Mouse (Mus musculus) urinary bladder, postnatal 36 days (tissue): ENCODE results near the gene Rdm1.
"Not testable (repeated sequence)": the region's sequence is repeated elsewhere in the genome, so short reads cannot be mapped to it uniquely, and the experiment has no call there.

Experiments
- DNase-seq, 2 experiments: peaks; one replicate each; pipeline ENCODE4 v3.0.0; 2022; ENCODE audit warnings: low spot score in 2 of 2, mixed read lengths in 1 of 2

Rdm1 gene

DNA sequence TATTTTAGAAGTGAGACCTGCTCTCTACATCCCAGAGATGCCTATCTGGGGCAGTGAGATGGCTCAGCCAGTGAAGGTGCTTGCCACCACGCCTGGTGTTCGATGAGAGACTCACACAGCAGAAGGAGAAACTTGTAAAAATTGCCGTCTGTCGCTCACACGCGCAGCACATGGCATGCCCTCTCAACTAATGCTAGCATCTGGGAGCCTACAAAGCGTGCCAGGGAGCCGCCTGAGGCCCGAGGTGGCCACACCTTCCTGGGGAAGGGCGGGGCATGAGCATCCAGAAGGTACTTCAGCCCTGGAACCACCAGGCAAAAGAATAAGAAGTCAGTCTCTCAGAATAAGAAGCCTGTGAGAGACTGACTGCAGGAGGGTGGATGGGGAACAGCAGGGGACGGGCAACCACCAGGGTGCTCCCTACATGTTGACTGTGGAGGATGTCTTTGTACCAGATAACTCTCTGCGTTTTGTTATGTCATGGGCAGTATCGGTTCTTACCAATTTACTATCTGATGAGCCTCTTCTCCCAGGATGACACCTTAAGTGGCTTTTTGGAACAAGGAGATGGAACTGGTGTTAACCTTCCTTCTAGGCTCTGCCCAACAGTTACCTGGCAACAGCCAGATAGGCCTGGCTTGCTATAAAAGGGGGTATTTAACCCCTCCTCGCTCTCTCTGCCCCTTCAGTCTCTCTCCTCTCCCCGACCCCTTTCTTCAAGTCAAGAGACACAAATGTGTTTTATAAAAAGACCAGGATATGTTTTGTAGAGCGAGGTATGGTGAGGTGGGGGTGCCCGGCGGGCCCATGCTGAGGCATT, 9.8 kb upstream of the Rdm1 start:
- DNase-seq = no peak

DNA sequence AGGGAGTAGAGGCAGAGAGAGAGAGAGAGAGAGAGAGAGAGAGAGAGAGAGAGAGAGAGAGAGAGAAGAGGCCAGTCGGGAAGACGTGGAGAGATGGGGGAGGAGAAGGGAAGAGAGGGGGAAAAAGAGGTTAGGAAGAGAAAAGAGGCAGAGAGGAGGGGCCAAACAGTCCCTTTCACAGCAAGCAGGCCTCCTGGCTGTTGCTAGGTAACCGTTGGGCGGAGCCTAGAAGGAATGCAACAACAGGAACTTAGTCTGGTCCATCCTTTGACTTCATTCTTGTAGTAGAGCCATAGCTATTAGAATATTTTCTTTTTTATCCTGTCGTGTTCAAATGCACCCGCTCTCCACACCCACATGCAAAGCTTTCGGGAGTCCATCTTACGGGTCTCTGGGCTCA, 9.1 kb upstream of the Rdm1 start:
- no peak for DNase-seq

GRCm38 (mm10) chr11:101618596-101618995, 8.4 kb upstream of the Rdm1 start:
- no peak for DNase-seq

- DNase-seq = not testable (repeated sequence)
These were observed 6.9 kb upstream of the Rdm1 start for GRCm38 (mm10) chr11:101620022-101620655.

DNA sequence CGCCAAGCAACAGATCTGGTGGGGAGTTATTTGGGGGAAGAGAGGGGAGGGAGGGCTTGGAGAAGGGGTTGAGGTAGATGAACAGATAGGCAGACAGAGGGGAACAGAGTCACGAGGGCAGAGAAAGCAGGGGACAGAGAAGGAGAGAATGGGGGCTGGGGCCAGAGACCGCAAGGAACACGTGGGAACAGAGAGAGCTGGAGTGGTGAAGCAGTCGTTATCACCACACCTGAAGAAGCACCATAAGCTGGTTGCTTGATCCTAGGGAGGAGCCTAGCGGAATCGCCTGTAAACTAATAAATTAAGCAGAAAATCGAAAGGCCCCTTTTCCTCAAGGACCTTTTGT, 373 bp upstream of the Rdm1 start:
- no peak for DNase-seq

DNA sequence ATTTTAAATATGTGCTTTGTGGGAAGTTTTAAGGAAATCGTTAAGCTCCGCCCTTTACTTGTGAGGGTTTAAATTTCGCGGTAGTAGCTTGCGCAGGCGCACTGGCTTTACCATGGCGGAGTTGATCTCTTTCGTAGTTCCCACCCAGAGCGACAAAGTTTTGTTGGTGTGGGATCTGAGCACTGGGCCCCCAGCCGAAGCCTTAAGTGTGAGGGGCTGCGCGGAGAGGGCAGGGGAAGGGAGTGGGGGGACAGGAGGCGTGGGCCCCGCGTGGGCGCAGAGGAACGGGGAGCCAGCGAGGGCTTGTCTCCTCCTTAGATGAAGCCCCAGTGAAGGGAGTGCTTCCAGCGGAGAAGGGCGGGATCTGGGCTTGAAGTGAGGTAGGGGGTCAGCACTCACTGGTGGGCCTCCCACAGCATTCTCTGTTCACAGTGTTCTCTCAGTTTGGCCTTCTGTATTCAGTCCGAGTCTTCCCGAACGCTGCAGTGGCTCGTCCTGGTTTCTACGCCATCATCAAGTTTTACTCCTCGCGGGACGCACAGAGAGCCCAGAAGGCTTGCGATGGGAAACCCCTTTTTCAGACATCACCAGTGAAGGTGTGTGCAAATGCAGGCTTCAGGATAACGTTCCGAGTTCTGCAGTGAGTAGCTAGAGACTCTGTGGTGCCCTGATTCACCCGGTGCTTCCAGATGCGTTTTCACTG, 1.0 kb downstream of the Rdm1 start:
- DNase-seq = peak; percentile 81 to 83

DNA sequence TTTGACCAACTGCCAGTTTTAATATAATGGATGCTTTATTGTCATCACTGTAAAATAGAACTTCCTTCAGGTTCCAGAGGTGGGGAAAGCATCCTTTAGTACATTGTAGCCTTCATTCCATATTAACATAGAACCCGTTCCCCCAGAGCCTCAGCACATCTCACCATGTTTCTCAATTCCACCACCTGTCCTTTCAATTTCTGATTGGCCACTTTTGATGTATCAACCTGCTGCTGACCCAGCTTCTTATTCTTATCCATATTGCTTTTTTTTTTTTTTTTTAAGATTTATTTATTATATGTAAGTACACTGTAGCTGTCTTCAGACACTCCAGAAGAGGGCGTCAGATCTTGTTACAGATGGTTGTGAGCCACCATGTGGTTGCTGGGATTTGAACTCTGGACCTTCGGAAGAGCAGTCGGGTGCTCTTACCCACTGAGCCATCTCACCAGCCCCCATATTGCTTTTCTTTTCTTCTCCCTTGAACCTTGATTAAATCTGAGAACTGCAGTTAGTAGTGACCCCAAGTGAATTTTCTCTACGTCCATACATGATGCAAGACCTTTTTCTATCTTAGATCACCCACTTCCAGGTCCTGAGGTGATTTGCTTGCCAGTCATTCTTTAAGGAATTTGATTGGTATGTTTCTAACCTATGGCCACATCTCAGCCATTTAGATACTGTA, 1.9 kb downstream of the Rdm1 start:
- not testable (repeated sequence) for DNase-seq

DNA sequence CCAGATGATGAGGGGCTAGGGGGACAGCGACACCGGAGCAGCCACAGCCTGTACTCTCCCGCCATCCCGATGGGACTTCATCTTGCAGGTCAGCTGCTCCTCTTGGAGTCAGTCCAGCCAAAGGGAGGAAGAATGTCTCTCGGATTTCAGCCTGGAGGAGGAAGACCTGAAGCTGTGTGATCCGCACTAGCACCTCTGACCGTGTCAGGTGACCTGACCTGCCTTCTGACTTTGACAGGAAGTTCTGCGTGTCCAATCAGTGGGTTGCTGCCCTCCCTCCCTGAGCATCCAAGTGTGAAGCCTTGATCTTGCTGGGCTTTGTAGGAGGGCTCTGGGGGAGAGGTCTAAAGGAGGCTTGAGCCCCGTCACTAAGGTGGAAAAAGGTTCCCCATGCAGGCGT, 8.7 kb downstream of the Rdm1 start:
- no peak for DNase-seq

- DNase-seq = no peak
These were observed 12.8 kb downstream of the Rdm1 start for GRCm38 (mm10) chr11:101639761-101640160.

- DNase-seq = peak; percentile 55 to 78
These were observed 14.1 kb downstream of the Rdm1 start for GRCm38 (mm10) chr11:101640857-101641709.

GRCm38 (mm10) chr11:101641710-101642642, 15.0 kb downstream of the Rdm1 start:
- peak in 1 of 2 experiments; percentile 11 for DNase-seq

- no peak for DNase-seq
These were observed 15.9 kb downstream of the Rdm1 start for GRCm38 (mm10) chr11:101642931-101643330.

DNA sequence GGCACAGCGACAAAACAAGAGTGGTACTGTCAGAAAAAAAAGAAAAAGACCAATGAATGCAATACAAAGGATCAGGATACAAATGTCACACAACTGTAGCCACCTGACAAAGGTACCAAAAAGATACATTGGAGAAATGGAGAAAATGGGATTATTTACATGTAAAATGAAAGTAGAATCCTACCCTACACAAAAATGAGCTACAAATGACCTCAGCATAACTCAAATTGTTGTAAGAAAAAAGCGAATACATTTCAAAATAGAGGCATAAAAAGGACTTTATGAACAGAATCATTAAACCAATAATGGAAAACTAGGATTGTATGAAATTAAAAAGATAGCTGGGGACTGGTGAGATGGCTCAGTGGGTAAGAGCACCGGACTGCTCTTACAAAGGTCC, 17.6 kb downstream of the Rdm1 start:
- no peak for DNase-seq

DNA sequence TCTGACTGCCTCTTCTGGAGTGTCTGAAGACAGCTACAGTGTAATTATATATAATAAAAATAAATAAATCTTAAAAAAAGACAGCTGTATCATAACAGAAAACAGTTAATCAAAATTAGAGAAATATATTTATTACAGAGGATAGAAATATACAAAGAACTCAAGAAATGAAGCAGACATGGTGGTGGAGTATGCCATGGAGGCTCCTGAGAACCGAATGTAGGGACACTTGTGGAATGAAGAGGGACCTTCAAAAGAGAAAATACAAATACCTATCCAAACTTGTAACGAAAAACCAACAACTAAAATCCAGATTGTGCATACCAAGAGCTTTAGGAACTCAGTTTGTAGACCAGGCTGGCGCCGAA, 18.0 kb downstream of the Rdm1 start:
- DNase-seq = not testable (repeated sequence)

DNA sequence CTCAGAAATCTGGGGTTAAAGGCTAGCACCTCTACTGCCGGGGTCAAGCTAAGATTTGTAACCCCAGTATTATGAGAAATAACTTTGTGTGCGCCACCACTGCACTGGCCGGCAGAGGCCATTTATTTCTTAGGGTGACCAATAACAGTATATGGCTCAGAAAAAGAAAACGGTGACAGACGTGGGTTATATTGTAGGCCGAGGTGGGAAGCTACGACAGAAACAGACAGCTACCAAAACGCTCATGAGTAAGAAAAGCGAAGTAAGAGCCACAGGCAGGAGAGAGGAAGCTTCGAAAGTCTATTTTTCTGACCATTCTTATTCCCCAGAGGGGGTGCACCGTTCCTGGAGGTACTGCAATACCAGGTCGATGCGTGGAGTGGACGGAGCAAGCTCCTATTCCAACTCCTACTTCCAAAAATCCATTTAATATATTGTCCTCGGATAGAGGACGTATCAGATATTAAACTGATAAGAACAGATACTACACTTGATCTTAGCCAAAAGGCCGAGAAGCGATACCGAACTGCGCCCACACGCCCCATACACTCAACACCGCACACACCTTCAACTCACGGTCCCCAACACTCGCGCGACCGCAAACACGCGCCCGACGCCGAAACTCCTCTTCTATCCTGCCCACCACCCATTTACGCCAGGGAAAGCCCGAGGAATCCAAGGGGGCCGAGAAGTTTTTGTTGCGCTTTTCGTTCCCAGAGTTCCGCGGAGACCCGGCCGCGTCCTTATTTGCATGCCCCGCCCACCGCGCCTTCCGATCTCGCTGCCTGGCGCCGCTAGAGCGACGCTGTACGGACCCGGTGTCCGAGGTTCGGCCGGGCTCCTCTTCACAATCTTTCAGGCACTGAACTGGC, 18.7 kb downstream of the Rdm1 start:
- DNase-seq = peak; percentile 49 to 61

DNA sequence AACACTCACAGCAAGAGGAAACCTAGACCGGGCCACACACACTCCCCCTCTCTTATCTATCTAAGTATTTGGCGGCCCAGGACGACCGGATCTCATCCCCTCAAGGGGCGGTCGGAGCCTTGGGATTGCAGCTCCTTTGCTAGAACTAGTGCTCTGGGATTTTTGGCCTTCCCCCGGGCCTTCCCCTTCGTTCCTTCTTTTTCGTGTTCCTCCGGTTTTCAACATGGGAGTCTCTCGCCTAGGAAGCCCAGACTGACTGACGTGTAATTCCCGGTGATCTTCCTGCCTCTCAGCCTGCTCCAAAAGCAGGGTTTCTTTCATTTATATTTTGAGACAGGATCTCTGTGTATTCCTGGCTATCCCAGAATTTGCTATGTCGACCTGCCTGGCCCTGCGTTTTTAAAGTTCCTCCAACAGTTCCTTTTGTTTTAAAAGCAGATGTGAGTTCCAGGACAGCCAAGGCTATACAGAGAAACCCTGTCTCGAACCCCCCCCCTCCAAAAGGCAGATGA, 19.3 kb downstream of the Rdm1 start:
- not testable (repeated sequence) for DNase-seq

DNA sequence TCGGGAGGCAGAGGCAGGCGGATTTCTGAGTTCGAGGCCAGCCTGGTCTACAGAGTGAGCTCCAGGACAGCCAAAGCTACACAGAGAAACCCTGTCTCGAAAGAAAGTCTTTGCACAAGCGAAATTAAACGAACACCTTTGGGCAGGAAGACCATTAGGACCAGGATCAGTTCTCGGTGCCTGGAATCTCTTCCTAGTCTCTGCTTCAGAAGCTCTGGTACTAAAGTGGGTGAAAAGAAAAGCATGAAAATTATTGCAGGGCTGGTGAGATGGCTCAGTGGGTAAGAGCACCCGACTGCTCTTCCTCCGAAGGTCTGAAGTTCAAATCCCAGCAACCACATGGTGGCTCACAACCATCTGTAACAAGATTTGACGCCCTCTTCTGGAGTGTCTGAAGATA, 20.1 kb downstream of the Rdm1 start:
- DNase-seq = not testable (repeated sequence)

DNA sequence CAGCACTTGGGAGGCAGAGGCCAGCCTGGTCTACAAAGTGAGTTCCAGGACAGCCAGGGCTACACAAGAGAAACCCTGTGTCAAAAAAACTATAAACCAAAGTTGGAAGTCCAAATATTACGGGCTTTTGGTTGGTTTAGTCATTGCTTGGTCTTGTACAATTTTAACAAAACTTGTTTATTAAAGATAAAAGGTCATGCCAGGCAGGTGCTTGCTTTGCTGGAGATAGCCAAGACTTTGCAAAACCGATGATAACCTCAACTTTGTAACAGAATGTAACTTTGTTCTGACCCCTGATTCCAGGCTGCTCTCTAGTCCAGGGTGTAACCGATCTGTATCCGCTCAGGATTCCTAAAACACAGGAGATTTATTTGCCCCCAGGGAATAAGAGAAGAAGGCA, 29.4 kb downstream of the Rdm1 start:
- no peak for DNase-seq

GRCm38 (mm10) chr11:101657528-101657885, 30.5 kb downstream of the Rdm1 start:
- no peak for DNase-seq
